Mouse (Mus musculus): ENCODE results near the gene Fnip2.

- TF ChIP-seq POLR2A (IDR thresholded peaks at IDR 0.05; ENCODE audit: low read depth, low read length) = no peak
- no peak; the same call in 1 of the 2 replicates for TF ChIP-seq CTCF (IDR thresholded peaks at IDR 0.05; ENCODE audit: borderline replicate concordance, insufficient read depth, low read length)
Measured at GRCm38 (mm10) chr3:79433593-79433992, 134.0 kb downstream of the Fnip2 start.

Measured in embryonic fibroblast, embryonic 13.5 days (primary cell).